14 mouse cellular contexts compared by ENCODE assay signal in the genomic region with DNA sequence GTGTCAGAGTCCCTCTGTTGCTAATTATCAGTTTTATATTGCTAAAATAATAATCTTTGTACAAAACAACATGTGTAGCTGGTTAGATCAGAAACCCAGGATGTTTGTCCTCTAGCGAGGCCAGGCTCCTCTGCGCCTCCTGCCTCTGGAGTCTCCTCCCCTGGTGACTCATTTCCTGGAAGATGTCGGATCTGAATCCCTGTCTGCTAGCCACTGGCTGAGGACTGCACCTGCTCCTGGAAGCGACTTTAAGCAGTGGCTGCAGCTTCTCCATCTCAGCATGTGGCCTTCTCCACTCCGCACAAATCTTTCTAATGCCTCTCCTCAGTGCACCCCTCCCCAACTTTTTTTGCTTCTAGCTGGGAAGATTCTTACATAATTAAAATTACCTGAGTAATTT.
DNase-seq lines count a peak whose midpoint lies in the region; ATAC-seq lines count a peak whose summit lies in the region.
"Had no signal": no experiment of that assay in that cellular context is flagged by ENCODE, and none has a peak within 500 bp of the region (broad histone marks: within the 10 kb centered on the region; RNA-seq: fewer than 3 reads in every experiment).

No protein-coding gene starts in this region.

- H3K4me1 ChIP-seq in heart, embryonic 12.5 days (replicated peaks): peaks cover 11% of the 10 kb centered on the region

- H3K9me3 ChIP-seq in heart, embryonic 12.5 days (replicated peaks): no peaks in the 10 kb centered on the region
- H3K9me3 ChIP-seq: hindbrain, embryonic 12.5 days; kidney, embryonic 15.5 days had no signal

- H3K4me3 ChIP-seq in heart, embryonic 12.5 days: no peak overlapping the region
- H3K4me3 ChIP-seq: hindbrain, embryonic 12.5 days; kidney, embryonic 15.5 days had no signal

- H3K36me3 ChIP-seq in heart, embryonic 12.5 days: peaks cover 19% of the 10 kb centered on the region

- no peak overlapping the region for H3K9ac ChIP-seq in heart, embryonic 12.5 days
- H3K9ac ChIP-seq: hindbrain, embryonic 12.5 days; kidney, embryonic 15.5 days had no signal

- no peak overlapping the region for H3K4me2 ChIP-seq in heart, embryonic 12.5 days
- H3K4me2 ChIP-seq: hindbrain, embryonic 12.5 days; kidney, embryonic 15.5 days had no signal

- WGBS in heart, embryonic 12.5 days: 41% methylated on average over 5 of the region's 5 CpGs

- no peak for ATAC-seq in heart, embryonic 12.5 days (ENCODE audit: insufficient number of reproducible peaks, low FRiP score)
- ATAC-seq: Patski had no signal

- H3K27ac ChIP-seq in heart, embryonic 12.5 days (ENCODE audit: poor library complexity, severe bottlenecking): no peak overlapping the region
- H3K27ac ChIP-seq: hindbrain, embryonic 12.5 days; kidney, embryonic 15.5 days had no signal

- no peaks in the 10 kb centered on the region for H3K27me3 ChIP-seq in heart, embryonic 12.5 days (replicated peaks)
- H3K27me3 ChIP-seq: hindbrain, embryonic 12.5 days; kidney, embryonic 15.5 days; Patski had no signal

- peak; percentile 30 to 52 for DNase-seq in heart, adult 18-20 months
- peak; percentile 70 for DNase-seq in 416B (ENCODE audit: low read depth)
- DNase-seq in MN1 (ENCODE audit: low spot score): peak; percentile 35
- DNase-seq in mesoderm, embryonic 11.5 days (ENCODE audit: low read depth, low spot score): peak; percentile 15
- DNase-seq in ovary, postnatal 36 days (ENCODE audit: low spot score): no peak
- DNase-seq in natural killer cell, adult 2 months (ENCODE audit: low spot score in 2 of 2): no peak
- DNase-seq: cerebellum, postnatal 10 days; layer of hippocampus, postnatal 36 days; midbrain, embryonic 14.5 days; thymus, adult 18-20 months had no signal

Comparison
In these comparisons a context has a peak if more than half of its experiments do, and no peak if none do; other contexts are left out.
1. DNase-seq: peak in heart, adult 18-20 months (2 of 2), 416B (single experiment), MN1 (single experiment) and mesoderm, embryonic 11.5 days (single experiment); none in ovary, postnatal 36 days (single experiment) and natural killer cell, adult 2 months (0 of 2).